26 mouse cellular contexts compared by ENCODE assay signal in the genomic region with DNA sequence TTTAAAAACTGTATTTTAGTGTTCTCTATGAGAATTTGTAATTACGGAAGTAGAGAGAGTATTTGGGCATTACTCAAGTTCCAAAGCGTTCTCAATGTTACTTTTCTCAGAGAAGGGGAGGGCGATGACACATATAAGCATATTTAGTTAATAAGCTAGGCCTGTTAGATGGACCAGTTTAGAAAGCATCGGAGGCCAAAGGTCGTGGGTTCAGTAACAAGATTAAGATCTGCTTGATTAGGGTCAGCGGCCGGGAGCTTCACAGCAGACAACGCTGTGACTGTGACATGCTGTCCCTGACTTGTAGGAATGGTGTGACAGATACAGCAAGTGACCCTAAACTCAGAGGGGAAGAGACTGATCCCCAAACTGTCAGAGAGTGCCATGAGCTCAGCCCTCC.
DNase-seq lines count a peak whose midpoint lies in the region; TF ChIP-seq lines count a peak whose summit lies in the region.
"Had no signal": no experiment of that assay in that cellular context is flagged by ENCODE, and none has a peak within 500 bp of the region (broad histone marks: within the 10 kb centered on the region; RNA-seq: fewer than 3 reads in every experiment).

No protein-coding gene starts in this region.

- no peak for TF ChIP-seq CTCF in kidney, adult 2 months (conservative IDR thresholded peaks at IDR 0.05; ENCODE audit: insufficient read depth, insufficient read length, low read depth, low read length)

- H3K27me3 ChIP-seq in kidney, adult 2 months (replicated peaks; ENCODE audit: control insufficient read depth, insufficient read depth, low read length): no peaks in the 10 kb centered on the region
- H3K27me3 ChIP-seq: CH12.LX; forebrain, embryonic 13.5 days; heart, embryonic 13.5 days had no signal

- H3K4me1 ChIP-seq in kidney, adult 2 months (ENCODE audit: control insufficient read depth, insufficient read depth, low read length): no peaks in the 10 kb centered on the region

- peak; percentile 22 for DNase-seq in kidney, adult 2 months
- DNase-seq in kidney, adult 9 months: no peak
- DNase-seq in kidney, postnatal 25 days: peak; percentile 28 to 36
- no peak for DNase-seq in kidney, postnatal 4 days
- DNase-seq in retina, postnatal 1 day: peak; percentile 48
- no peak for DNase-seq in lung, postnatal 4 days
- DNase-seq: adrenal gland, postnatal 10 days; adrenal gland, postnatal 36 days; B cell, adult 2 months; cerebellum, adult 18-20 months; cerebellum, adult 9-10 months; cerebellum, postnatal 25 days; embryo, embryonic 11 days; gastrocnemius, postnatal 10 days; gastrocnemius, postnatal 36 days; heart, adult 2 months; heart, postnatal 14 days; heart, postnatal 4 days had no signal

- TF ChIP-seq POLR2A in kidney, adult 2 months (IDR thresholded peaks at IDR 0.05; ENCODE audit: low read depth, low read length): no peak

- 69% methylated on average over 8 of the region's 8 CpGs for WGBS in kidney, adult 2 months

- no peak overlapping the region for H3K27ac ChIP-seq in kidney, adult 2 months (ENCODE audit: insufficient read depth, low read depth, low read length)
- H3K27ac ChIP-seq: forebrain, embryonic 10.5 days; forebrain, embryonic 13.5 days; heart, adult 2 months; heart, embryonic 10.5 days; heart, embryonic 13.5 days; hindbrain, embryonic 14.5 days; hindbrain, postnatal 0 days had no signal

- H3K36me3 ChIP-seq in kidney, adult 2 months (ENCODE audit: control insufficient read depth, insufficient read depth, low read length): no peaks in the 10 kb centered on the region
- H3K36me3 ChIP-seq: forebrain, embryonic 10.5 days; G1E had no signal

- H3K4me3 ChIP-seq in kidney, adult 2 months (ENCODE audit: insufficient read depth, low read depth, low read length): no peak overlapping the region
- H3K4me3 ChIP-seq: forebrain, embryonic 10.5 days; forebrain, embryonic 13.5 days; heart, adult 2 months; heart, embryonic 10.5 days; heart, embryonic 13.5 days had no signal

Comparison
In these comparisons a context has a peak if more than half of its experiments do, and no peak if none do; other contexts are left out.
1. DNase-seq: peak in kidney, adult 2 months (single experiment), kidney, postnatal 25 days (2 of 2) and retina, postnatal 1 day (single experiment); none in kidney, adult 9 months (single experiment), kidney, postnatal 4 days (0 of 2) and lung, postnatal 4 days (0 of 2).